Mouse (Mus musculus) ZHBTc4 (cell line): ENCODE results near the gene Mgmt.

Experiments used
- DNase-seq: peaks from one replicate; pipeline ENCODE4 v3.0.0-alpha.2; 2011; ENCODE audit warnings: low read depth, low spot score

The Mgmt gene

DNA sequence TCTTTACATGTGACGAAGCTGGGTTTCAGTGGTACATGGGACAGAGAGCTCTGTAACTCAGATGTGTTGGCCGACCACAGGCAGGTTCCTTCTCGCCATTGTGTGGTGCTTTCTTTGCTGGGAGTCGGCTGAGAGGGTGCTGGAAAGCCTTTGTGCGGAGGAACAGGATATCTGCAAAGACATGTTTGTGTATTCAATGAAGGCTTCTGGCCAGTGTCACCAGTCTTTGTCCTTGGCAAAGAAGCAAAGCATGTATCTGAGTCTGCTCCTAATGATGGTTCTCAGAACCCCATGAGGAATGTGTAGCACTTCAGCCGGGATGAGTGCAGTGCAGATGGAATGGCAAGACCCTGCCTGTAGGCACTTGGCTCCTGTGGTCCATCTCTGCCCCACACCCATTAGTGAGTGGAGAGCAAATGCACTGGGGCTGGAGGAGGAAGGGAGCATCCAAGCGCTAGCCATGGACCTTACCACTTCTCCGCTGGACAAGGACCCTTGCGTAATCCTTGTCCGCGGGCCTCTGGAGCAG, 14.3 kb downstream of the Mgmt start:
- no peak for DNase-seq

DNA sequence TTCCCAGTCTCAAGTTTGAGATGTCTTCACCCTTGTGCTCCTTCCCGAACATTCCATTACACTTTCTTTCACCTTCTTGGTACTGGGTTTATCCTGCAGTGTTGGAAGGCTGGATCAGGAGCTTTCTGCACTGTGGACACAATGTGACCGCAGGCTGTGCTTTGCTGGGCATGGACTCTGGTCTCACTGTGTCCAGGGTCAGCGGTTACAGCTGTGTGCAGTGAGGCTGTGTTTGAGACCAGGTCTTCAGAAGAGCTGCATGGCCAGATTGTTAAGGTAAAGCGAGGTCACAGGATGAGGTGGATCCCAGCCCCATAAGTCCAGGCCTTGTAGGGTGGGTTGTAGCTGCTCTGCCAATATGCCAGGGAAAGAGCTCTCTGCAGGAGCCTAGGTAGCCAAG, 18.5 kb downstream of the Mgmt start:
- no peak for DNase-seq

DNA sequence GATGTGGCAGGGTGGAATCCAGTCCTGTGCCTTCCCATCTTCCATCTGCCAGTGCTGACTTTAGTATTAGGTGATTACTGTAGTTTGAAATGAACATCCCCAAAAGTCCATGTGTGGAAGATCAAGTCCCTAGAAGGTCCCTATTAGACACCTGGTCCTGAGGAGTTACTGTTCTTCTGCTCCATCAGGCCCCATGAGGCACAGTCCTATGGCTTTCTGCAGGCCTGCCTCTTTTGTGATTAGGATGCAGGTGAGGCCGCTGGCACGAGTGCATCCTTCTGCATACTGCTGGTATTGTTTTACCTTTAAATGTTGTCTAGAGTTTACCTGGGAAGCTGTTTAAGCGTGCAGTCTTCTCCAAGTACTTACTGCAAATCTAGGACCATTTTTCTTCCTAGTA, 21.6 kb downstream of the Mgmt start:
- no peak for DNase-seq

DNA sequence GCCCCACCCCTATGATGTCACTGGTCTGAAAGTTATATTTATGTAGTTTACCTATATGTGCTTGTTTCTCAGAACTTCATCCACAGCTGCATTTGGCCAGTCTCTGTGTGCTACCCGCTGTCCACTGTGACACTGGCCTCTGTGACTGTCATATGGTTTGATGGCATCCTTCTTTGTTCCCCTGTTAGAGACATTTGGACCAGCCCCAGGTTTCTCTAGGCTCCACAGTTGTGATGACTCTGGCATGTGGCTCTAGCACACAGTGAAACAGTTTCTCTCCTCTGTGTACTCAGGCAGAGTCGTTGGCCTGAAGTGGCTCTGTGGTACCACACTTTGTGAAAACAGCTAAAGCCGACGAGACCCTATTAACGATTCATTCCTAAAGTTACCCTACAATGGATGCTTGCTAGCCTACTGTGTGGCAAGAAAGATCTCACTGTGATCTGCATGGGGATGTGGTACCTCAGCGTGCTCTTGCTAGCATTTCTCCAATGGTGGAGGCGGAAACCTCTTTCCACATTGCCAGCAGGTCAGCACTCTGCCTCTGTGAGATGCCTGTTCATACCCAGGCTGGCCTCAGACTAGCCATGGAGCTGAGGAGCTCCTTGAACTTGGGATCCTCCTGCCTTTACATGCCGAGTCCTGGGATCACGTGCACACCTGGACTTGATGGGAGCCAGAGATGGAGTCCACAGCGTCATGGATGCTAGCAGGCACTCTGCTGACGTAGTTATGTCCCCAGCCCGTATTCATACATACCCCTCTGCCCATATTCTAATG, 26.8 kb downstream of the Mgmt start:
- no peak for DNase-seq

DNA sequence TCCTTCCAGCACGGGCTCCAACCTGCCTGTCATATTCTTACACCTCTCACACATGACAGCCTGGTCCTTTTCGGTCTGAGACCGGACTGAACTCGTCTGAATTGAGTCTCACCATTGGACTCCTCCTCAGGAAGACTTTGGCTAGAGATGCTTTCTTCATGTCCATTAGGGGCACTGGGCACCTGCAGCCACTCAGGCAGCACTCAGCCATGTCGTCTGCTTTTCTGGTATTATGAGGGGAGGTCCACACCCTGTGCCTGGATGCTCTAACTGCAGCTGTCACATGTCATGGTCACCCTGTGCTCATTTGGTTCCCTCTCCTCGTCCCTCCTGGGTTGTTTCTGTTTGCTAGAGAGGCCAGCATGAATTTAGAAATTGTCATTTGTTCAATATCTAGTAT, 27.8 kb downstream of the Mgmt start:
- DNase-seq = no peak

DNA sequence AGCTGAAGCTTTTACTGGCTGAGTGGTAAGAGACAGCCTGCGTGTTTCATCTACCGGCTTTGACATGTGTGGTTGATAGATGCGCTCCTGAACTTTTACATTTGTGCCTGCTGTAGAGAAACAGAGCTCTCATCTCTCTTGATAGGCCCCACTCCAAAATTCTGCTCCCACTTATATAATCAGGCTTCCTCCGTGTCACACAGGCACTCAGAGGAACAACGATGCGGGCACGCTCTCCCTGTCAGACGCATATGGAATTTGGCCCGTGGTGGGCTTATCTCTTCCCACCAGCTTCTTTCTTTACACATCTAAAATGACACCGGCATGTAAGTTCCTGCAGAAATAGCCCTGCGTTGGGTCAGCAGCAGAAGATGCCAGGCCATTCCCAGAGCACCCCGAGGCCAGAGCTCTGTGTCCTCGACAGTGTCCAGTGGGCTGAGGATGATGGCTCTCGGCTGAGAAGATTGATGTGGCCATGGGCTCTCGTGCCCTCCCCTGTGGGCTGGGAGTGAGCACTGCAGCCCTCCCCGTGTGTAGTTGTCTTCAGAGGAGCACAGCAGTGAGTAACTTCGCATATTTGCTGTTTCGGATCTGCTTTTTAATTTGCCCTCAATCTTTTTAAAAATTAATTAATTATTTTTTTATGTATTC, 30.3 kb downstream of the Mgmt start:
- DNase-seq = no peak

DNA sequence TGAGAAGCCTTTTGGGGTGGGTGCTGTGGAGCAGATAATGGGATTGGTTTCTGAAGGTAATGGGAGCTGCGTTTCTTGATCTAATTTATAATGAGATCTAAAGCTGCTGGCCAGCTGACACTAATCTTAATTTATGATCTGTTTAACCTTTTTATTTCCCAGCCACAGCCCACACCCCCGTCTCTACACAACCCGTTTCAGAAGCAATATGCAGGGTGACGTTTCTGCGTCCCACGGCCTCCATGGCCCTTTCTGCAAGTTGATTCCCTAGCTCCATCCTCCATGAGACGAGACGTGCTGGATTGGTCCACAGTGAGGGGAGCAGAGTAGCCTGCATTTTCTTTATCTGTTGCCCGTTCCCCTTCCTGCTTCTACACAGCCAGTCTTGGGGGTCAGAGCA, 31.8 kb downstream of the Mgmt start:
- no peak for DNase-seq

DNA sequence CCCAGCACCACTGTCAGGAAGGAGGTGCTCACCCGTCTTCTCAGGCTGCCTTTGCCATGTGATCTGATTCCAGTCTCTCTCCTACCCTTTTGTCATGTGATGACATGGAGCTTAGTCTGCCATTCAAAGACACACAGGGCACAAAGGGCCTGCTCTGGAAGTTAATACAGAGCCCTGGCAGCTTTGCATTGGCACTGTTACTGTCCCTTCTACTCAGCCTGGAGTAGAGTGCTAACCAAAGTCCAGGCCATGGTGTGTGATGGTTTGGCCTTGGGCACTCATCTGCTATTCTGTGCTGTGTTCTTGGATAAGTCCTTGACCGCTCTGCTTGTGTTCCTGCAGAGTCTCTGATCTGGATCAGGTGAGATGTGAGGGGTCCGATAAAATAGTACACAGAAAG, 36.0 kb downstream of the Mgmt start:
- no peak for DNase-seq

DNA sequence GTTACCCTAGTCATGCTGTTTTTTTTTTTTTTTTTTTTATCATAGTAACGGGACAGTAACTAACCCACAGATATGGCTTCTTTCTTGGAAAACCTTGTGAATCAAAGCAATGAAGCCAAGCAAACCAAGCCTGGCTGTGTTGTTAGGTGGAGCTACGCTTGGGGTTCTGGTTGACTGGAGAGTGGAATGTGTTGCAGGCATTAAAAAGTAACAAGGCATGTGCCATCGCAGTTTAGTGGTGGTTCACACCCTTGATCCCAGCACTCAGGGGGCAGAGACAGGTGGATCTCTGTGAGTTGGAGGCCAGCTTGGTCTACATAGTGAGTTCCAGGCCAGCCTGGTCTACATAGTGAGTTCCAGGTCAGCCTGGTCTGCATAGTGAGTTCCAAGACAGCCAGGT, 39.0 kb downstream of the Mgmt start:
- no peak for DNase-seq

DNA sequence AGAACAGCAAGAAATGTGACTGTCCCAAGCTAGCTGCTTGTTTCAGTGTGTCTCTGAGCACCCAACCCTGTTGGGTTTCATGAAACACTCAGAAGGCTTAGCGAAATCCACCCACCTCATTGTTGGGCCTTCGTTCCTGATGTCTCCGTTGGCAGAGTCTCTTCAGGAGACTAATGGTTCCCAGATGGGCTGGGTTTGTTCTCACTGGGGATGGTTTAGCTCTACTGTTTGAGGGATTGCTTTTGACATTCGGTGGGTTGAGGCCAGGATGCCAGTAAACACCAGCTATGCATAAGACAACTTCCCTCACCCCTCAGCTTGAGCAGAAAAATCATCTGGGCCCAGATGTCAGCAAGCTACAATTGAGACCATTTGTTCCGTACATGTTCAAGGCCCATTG, 39.9 kb downstream of the Mgmt start:
- DNase-seq = no peak

DNA sequence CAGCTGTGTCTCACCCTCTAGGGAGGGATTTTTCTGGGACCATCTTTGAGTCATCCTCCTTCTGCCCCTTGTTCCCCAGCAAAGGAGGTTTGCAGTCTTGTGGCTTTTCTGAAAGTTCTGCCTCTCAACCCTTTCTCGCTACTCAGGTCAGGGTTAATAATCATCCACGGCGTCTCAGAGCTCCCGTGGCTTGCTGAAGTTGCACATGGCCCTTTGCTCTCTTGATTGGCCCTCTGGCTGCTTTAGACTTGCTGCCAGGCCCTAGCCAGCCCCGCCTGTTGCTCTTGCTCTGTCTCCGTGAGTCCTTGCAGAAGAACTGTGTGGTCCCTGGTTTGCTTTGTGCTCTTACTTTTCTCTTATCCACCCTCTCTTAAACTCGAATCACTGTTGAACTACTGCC, 40.4 kb downstream of the Mgmt start:
- no peak for DNase-seq

DNA sequence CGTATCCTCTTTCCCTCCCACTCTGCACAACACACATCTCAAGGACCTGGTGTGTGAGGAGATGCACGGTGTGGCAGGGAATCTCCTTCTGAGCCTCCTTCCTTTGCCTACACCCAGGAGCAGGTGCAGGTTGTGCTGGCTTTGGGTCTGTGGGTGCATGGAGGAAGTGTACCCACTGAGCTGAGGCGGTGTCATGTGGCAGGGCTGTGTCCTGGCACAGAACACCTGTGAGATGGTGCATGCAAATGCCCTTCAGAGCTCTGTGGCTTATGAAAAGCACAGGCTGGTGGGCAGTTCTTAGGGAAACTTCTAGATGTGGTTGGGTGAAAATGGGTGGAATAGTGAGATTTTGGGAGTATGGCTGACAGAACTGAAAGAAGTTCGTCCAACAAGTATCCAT, 44.0 kb downstream of the Mgmt start:
- no peak for DNase-seq

DNA sequence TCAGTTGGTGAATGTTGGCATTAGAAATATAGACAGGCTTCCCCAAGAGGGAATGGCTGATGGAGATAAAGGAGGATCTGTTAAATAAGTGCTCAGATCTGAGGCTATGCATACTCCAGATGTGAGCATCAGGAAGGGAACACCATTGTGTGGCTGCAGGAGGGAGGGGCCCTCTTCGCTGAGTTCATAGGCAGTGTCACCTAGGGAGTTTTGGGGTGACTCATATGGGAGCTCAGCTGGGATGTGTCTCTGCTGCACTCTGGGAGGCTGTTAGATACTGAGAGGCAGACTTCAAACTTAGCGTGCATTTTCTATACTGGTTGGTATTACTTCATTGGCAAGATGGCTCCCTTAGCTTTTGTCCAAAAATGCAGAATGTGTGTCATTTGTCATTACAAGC, 48.0 kb downstream of the Mgmt start:
- DNase-seq = no peak

DNA sequence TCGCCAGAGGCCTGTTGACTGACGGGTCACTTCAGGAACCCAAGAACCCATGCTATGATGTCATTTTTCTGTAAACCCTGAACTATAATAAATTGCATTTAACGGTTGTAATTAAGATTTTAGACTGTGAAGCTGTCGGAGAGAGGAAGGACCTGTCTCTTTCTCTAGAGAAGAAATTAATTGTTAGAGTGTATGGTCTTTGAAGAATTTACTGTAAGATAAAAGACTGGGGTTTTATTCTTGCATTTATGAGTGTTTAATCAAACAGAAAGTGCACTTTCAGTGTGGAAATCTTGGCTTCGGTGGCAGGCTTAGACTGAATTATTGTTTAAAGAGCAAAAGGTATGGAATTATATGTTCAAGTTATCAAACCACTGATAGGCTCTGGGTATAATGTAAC, 49.5 kb downstream of the Mgmt start:
- no peak for DNase-seq

DNA sequence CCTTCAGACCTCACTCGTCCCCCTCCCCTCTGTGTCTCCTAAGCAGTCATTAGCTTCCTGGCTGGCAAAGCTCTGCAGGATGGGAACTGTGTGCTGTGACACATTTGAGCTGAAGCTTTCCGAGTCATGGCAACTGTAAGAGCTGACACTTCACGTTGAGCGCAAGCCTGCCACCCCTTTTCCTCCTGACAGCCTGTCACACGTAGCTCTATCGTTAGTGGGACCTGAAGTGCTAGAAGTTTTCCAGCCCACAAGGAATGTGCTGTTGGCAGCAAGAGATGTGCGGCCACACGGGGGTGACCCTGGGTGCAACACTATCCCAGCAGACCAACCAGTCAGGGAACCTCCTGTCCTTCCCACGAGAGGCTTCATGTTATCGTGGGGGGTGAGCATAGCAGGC, 51.3 kb downstream of the Mgmt start:
- no peak for DNase-seq

DNA sequence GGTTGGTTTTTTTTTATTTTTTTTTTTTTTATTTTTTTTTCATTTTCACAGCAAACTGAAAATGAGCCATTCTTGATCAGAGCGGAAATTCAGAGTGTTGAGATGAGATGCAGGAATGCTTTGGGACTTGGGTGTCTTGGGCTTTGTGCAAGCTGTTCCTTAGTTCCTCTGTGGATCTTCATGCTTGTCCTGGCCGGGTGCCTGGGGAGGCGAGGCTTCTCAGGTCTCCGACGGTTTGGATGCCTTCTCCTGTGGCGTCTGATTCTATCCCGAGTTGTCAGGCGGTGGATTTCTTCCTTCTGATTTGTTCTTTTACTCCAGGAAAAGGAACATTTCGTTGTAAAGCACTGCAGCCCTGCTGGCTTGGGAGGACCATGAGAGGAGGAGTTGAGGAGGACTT, 51.7 kb downstream of the Mgmt start:
- DNase-seq = no peak

DNA sequence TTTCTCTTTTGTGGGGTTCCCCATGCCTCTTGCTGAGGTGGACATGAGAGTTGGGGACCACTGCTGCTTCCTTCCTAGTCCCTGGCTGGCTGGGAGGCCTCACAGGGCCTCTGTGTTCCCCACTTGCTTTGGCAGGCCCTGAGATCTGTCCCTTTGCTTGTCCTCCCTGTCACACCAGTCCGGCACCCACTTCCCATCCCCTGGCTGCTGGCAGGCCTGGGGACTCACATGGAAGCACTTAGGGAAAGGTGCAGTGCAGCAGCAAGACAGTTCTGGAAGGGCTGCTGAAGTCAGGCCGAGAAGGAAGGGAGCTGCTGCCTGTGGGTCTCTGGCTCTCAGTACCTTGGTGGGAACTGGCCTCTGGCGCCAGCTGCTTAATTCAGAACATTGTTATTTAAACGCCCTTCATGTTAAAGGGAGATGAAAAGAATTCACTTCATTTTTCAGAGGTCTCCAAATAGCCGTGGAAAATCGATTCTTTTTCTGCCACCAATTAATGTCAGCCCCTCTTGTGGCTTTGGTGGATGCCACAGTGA, 53.9 kb downstream of the Mgmt start:
- DNase-seq = no peak

DNA sequence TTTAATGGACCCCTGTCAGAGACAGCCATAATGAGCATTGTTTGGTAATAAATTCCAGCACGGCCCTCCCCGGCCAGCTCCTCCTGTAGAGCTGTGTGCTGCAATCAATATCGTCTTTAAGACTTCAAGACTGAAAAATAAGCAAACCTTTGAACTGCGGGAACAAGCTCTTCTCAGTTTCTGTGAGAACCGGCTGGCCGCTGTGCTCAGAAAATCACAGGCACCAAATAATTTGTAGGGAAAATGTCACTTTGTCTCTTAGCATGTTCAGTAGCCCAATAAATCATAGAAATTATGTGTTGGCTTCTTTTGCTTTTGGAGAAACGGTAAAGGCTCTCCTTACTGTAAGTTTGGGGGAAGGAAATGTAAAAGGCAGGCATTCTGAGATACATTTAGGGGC, 58.2 kb downstream of the Mgmt start:
- no peak for DNase-seq

DNA sequence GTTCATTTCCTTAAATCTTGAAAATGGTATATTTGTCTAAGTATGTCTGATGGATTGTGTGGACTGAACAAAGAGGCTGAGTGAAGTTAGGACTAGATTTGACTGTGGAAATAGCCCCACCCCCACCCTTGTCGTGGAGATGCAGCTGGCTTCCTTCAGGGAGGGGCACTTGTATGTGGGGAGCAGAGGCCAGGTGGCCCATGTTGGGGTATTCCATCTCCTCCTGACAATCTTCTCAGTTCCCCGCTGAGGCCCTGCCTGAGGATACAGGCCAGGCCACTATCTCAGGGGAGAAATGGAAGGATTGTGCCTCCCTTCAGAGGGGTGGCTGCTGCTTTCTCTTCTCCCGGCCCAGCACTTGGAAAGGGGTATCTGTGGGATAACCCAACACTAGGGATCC, 58.8 kb downstream of the Mgmt start:
- DNase-seq = no peak

DNA sequence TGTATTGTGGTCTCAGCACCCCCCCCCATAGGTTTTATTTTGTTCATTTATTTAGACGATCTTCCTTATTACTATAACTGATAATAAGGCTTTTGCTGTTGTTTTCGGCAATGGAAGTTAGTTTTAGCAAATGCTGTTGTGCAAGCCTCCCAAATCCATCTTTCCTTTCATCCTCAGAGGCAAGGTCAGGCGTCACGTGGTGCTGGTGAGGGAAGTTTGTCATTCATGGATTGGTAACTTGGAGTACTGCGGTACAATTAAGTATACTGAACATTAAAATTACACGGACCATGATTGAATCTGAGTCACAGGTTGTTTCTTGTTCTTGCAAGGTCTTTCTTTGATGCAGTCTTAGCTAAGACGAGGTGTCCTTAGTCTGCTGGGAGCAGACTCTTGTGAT, 77.9 kb downstream of the Mgmt start:
- DNase-seq = no peak

DNA sequence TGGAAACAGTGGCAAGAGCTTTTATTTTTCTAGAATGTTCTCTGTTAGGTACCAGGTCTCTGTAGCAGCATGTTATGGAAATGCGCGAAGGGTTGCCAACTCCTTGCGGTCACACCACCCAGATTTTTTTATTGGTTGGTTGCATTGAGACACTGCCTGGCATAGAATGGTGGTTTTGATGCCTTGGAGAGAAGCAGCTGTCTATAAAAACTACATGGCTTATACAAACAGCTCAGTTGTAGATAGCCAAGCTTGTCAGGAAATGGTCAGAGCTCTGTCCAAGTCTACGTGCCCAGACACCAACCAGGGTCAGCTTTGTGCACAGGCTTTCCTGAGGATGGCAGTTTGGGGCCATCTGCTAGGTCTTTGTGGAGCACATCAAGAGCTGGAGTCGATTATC, 80.6 kb downstream of the Mgmt start:
- no peak for DNase-seq

DNA sequence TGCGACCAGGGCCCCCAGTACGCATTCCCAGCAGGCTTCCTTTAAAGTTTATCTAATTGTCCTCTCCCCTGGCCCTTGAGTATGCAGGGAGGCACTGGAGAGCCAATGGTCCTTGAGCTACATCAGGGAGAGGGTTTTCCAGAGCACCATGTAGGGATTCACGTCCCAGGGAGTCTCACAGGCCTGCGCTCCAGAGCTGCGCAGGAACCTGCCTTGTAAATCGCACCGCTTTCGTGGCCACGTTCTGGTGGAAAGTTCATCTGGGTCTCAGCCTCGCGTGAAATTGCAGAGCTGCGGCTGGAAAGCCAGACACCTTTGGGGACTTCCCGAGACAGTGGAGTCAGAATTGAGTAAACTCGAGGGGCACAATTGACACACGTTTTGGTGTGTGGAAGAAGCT, 103.0 kb downstream of the Mgmt start:
- no peak for DNase-seq

DNA sequence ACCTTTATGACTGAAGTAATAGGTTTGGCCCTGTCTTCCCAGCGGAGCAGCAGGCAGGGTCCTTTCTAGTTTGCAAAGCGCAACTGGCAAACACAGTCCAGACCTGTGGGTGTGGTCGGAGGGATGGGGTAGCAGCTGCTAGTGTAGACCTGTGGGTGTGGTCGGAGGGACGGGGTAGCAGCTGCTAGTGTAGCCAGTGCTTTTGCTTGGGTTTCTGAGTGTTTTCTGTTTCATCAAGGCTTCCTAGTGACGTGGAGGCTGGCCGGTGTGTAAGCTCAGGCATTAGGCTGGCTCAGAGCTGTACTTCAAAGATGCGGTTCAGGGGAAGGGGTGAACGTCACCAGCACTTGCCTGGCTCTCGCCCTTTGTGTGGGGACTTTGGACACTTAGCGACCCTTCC, 106.3 kb downstream of the Mgmt start:
- no peak for DNase-seq
